Mouse (Mus musculus) heart, embryonic 12.5 days (tissue): Measurements from ENCODE around the gene Vmn1r203. TPM values are rescaled to one million over a fixed set of nuclear protein-coding genes. Genes with fewer than 3 reads are reported as not detected.
"Not testable (repeated sequence)": the region's sequence is repeated elsewhere in the genome, so short reads cannot be mapped to it uniquely, and the experiment has no call there.

Experiments
- ATAC-seq: fragments of 200-750 bp; cut with Nextera tagmentation; 2 replicates; pipeline ENCODE4 v1.8.0; 2017; ENCODE audit warnings: moderate TSS enrichment, moderate library complexity; ENCODE audit not compliant: insufficient number of reproducible peaks, low FRiP score
- H3K27ac ChIP-seq: fragments of 300-500 bp; sonication (generic); 2 replicates; pipeline ENCODE4 v1.5.1; 2016; ENCODE audit warnings: mild to moderate bottlenecking, moderate library complexity; ENCODE audit not compliant: poor library complexity, severe bottlenecking
- H3K27me3 ChIP-seq: fragments of 300-500 bp; sonication (generic); replicated peaks from 2 replicates; pipeline ENCODE4 v1.6.1; 2016; ENCODE audit warnings: mild to moderate bottlenecking, moderate library complexity
- H3K36me3 ChIP-seq: fragments of 300-500 bp; sonication (generic); 2 replicates; pipeline ENCODE4 v1.6.1; 2016; ENCODE audit warnings: mild to moderate bottlenecking, moderate library complexity
- H3K4me1 ChIP-seq: fragments of 300-500 bp; sonication (generic); replicated peaks from 2 replicates; pipeline ENCODE4 v1.6.1; 2016; ENCODE audit warnings: mild to moderate bottlenecking
- H3K4me2 ChIP-seq: fragments of 300-500 bp; sonication (generic); 2 replicates; pipeline ENCODE4 v1.6.1; 2016; ENCODE audit warnings: mild to moderate bottlenecking, moderate library complexity
- H3K4me3 ChIP-seq: fragments of 300-500 bp; sonication (generic); 2 replicates; pipeline ENCODE4 v1.5.1; 2016; ENCODE audit warnings: mild to moderate bottlenecking
- H3K9ac ChIP-seq: fragments of 300-500 bp; sonication (generic); 2 replicates; pipeline ENCODE4 v1.6.1; 2016; ENCODE audit warnings: mild to moderate bottlenecking, moderate library complexity
- H3K9me3 ChIP-seq: fragments of 300-500 bp; sonication (generic); replicated peaks from 2 replicates; pipeline ENCODE4 v1.6.1; 2016; ENCODE audit warnings: mild to moderate bottlenecking, moderate library complexity
- WGBS: fragments of 180-500 bp; shearing (Covaris S2); methylation state at CpG from one replicate; pipeline ENCODE4 v1.1.7; 2016; 5-methylcytosine and 5-hydroxymethylcytosine counted together
- polyA plus RNA-seq: library from polyadenylated mRNA; unstranded; fragments of >200 nt; fragmentation: Nextera tagmentation; extraction: Ambion mirVana; gene quantifications from 2 replicates; pipeline ENCODE4 v1.2.1, GENCODE M21; 2016

The Vmn1r203 gene
- polyA plus RNA-seq, result not detected in 2 replicates

GRCm38 (mm10) chr13:22517814-22518213 is at the start of gene Vmn1r203:
Gene Vmn1r203 (plus strand): TSS chr13:22518114.
- no peaks in the 10 kb centered on the region for H3K4me1 ChIP-seq
- no peaks in the 10 kb centered on the region for H3K9me3 ChIP-seq
- H3K36me3 ChIP-seq, result no peaks in the 10 kb centered on the region
- H3K27ac ChIP-seq, result no peak within 1 kb of the TSS
- H3K9ac ChIP-seq, result no peak within 1 kb of the TSS
- H3K4me2 ChIP-seq, result no peak within 1 kb of the TSS
- no peak for ATAC-seq
- H3K4me3 ChIP-seq, result no peak within 1 kb of the TSS
- no peaks in the 10 kb centered on the region for H3K27me3 ChIP-seq

GRCm38 (mm10) chr13:22471623-22472022 is 46.3 kb upstream of the Vmn1r203 start, which contains the start of gene Vmn1r201:
Gene Vmn1r201 (plus strand): TSS chr13:22471923.
- no peak within 1 kb of the TSS for H3K4me3 ChIP-seq
- H3K27me3 ChIP-seq, result no peaks in the 10 kb centered on the region

GRCm38 (mm10) chr13:22502431-22502830 is 15.5 kb upstream of the Vmn1r203 start:
- H3K27me3 ChIP-seq, result no peaks in the 10 kb centered on the region
- H3K9ac ChIP-seq, result no peak overlapping the region
- WGBS, result 64% methylated on average over 3 of the region's 3 CpGs
- H3K36me3 ChIP-seq, result no peaks in the 10 kb centered on the region
- H3K4me1 ChIP-seq, result no peaks in the 10 kb centered on the region
- no peak overlapping the region for H3K4me3 ChIP-seq
- no peaks in the 10 kb centered on the region for H3K9me3 ChIP-seq
- no peak overlapping the region for H3K27ac ChIP-seq
- no peak for ATAC-seq
- no peak overlapping the region for H3K4me2 ChIP-seq

More at GRCm38 (mm10) chr13:22471623-22472022, 46.3 kb upstream of the Vmn1r203 start, which contains the start of gene Vmn1r201:
- no peak within 1 kb of the TSS for H3K27ac ChIP-seq
- H3K9ac ChIP-seq, result no peak within 1 kb of the TSS
- ATAC-seq, result no peak
- WGBS, result 37% methylated on average over 1 of the region's 1 CpGs
- H3K36me3 ChIP-seq, result no peaks in the 10 kb centered on the region
- no peaks in the 10 kb centered on the region for H3K4me1 ChIP-seq
- no peak within 1 kb of the TSS for H3K4me2 ChIP-seq
- H3K9me3 ChIP-seq, result 0 out of 2 replicates have a peak, but pooled peaks cover 4% of the 10 kb centered on the region

- no peaks in the 10 kb centered on the region for H3K9me3 ChIP-seq
- H3K9ac ChIP-seq, result no peak within 1 kb of the TSS
- H3K27ac ChIP-seq, result no peak within 1 kb of the TSS
- H3K4me1 ChIP-seq, result no peaks in the 10 kb centered on the region
- no peak for ATAC-seq
- no peak within 1 kb of the TSS for H3K4me2 ChIP-seq
- H3K27me3 ChIP-seq, result no peaks in the 10 kb centered on the region
- no peaks in the 10 kb centered on the region for H3K36me3 ChIP-seq
- no peak within 1 kb of the TSS for H3K4me3 ChIP-seq
Observed at GRCm38 (mm10) chr13:22505281-22505680, 12.6 kb upstream of the Vmn1r203 start, which contains the start of gene Vmn1r202. Gene Vmn1r202 (minus strand): TSS chr13:22505381.

GRCm38 (mm10) chr13:22552898-22553297 is 35.0 kb downstream of the Vmn1r203 start, which contains the start of gene Vmn1r204:
Gene Vmn1r204 (plus strand): TSS chr13:22553198.
- not testable (repeated sequence) for H3K36me3 ChIP-seq, H3K4me3 ChIP-seq, H3K9ac ChIP-seq, H3K9me3 ChIP-seq, H3K27me3 ChIP-seq, ATAC-seq, H3K27ac ChIP-seq, H3K4me2 ChIP-seq, H3K4me1 ChIP-seq
- WGBS, result 56% methylated on average over 1 of the region's 1 CpGs

GRCm38 (mm10) chr13:22574911-22575310 is 57.0 kb downstream of the Vmn1r203 start:
- H3K4me1 ChIP-seq, H3K27me3 ChIP-seq, H3K4me2 ChIP-seq, H3K9ac ChIP-seq, H3K4me3 ChIP-seq, H3K27ac ChIP-seq, H3K36me3 ChIP-seq, ATAC-seq, H3K9me3 ChIP-seq: not testable (repeated sequence)
- 70% methylated on average over 3 of the region's 3 CpGs for WGBS

Other genes with a start within 250 kb of the Vmn1r203 start
- not detected in 2 replicates for gene Vmn1r195, start 247.6 kb upstream of the Vmn1r203 start, polyA plus RNA-seq
- not detected in 2 replicates for gene Vmn1r196, start 228.2 kb upstream of the Vmn1r203 start, polyA plus RNA-seq
- gene Vmn1r197, start 193.5 kb upstream of the Vmn1r203 start, polyA plus RNA-seq, result not detected in 2 replicates
- gene Vmn1r198, start 167.8 kb upstream of the Vmn1r203 start, polyA plus RNA-seq, result not detected in 2 replicates
- gene Vmn1r199, start 138.3 kb upstream of the Vmn1r203 start, polyA plus RNA-seq, result not detected in 2 replicates
- gene Vmn1r200, start 127.7 kb upstream of the Vmn1r203 start, polyA plus RNA-seq, result not detected in 2 replicates
- not detected in 2 replicates for gene Vmn1r201, start 46.2 kb upstream of the Vmn1r203 start, polyA plus RNA-seq
- gene Vmn1r202, start 12.7 kb upstream of the Vmn1r203 start, polyA plus RNA-seq, result not detected in 2 replicates
- gene Vmn1r204, start 35.1 kb downstream of the Vmn1r203 start, polyA plus RNA-seq, result not detected in 2 replicates
- not detected in 2 replicates for gene Vmn1r205, start 74.9 kb downstream of the Vmn1r203 start, polyA plus RNA-seq
- gene Vmn1r206, start 106.1 kb downstream of the Vmn1r203 start, polyA plus RNA-seq, result not detected in 2 replicates
- not detected in 2 replicates for gene Vmn1r207-ps, start 211.5 kb downstream of the Vmn1r203 start, polyA plus RNA-seq